Mouse (Mus musculus): ENCODE measurements around the gene Micu1.

Micu1 gene

DNA sequence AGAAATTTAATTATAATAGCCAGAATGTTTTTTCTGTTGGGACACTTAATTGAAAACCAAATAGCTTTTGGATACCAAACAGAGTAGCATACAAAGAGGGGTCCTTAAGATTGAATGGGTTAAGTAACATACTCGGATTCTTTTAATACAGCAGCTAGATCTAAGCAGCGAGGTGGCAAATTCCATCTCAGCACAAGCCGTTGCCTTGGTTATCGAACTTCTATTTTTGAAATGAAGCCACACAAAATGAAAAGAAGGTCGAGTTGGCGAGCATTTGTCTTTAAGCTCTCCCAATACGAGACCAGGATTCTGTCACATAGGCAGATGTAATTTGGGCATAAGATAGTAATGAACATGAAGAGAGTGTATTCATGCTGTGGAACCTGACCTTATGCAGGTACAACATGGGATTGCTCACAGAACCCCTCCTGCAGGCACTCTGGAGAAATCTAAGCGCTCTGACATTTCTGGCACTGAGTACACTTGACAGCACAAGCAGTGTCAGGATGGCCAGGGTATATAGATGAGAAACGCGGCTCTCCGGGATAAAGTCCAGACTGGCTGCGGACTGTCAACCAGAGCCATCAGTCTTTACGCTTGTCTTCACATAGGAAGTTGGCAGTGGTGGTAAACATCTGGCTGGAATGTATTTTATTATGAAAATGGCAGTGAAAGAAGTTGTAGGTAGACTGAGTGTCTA is 71.3 kb downstream of the Micu1 start:
- DNase-seq (ENCODE audit: low read depth in 2 of 2, low spot score in 2 of 2) = no peak

DNA sequence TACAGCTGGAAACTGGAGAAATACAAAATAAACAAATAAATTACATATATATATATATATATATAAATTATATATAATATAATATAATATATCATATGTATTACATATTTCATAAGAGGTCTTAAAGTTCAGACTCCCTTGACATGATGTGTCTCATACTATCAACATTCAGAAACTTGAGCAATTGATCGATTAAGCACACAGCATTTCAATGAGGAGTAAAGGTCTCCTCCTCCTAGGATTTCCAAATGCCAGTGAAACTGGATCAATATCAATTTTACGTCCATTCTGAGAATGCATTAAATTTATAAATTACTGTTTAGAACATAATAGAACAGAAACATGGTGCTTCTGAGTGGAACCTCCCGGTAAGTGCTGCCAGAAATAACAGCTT is 71.9 kb downstream of the Micu1 start:
- DNase-seq (ENCODE audit: low read depth in 2 of 2, low spot score in 2 of 2) = no peak

DNA sequence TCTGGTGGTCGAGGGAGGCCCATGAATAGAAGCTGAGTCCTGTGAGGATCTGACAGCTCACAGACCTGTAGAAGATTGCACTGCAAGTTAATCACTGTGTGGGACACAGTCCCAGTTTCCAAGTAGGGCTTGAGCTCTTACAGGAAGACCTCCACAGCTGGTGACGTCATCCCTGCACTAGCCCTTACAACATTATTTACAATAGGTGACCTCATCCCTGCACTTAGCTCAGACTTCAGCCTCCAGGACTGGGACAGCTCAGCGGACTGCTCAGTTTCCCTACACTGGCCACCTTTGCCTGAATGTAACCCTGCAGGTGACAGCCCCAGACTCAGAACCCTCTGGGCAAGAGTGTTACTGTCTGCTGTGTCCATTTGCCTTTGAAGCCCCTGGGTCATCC is 75.0 kb downstream of the Micu1 start:
- DNase-seq (ENCODE audit: low read depth in 2 of 2, low spot score in 2 of 2) = no peak

DNA sequence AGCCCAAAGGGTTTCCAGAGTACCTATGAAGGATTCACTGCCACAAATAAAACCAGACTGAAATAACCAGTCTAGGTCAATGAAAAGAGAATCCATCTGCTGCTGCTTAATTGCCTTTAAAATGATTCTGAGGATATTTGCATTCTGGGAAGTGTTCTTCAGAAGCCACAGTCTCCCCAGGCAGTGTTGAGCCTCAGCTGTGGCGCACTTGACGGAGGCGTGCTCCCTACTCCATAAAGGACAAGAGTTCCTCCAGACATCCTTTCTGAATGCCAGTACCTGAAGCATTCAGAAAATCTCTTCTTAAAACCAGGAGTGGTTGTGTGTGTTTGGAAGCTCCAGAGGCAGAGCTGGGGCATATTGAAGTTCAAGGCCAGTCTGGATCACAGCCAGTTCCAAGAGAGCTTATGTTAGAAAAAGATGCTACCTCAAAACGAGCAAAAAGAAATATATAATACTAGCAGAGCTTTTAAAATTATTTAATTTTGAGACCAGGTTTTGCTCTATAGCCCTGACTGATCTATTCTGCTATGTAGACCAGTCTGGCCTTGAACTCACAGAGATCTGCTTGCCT is 75.9 kb downstream of the Micu1 start:
- no peak for DNase-seq (ENCODE audit: low read depth in 2 of 2, low spot score in 2 of 2)

DNA sequence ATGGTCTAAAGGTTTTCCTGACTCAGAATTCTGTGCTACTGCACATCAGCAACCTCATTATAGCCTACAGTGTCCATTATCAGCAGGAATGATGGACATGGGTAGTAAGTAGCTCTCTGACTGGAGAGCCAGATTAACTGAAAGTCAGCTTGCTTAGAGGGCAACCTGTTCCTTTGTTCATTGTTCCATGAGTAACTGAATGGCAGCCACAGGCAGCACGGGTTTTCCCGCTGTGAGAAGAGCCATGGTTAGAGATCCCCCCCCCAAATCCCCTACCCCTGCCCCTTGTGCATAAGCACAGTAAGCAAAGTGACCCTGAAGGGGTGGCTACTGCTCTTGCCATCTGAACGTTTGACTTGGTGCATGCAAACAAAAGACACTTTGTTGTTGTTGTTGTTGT is 78.4 kb downstream of the Micu1 start:
- no peak for DNase-seq (ENCODE audit: low read depth in 2 of 2, low spot score in 2 of 2)

DNA sequence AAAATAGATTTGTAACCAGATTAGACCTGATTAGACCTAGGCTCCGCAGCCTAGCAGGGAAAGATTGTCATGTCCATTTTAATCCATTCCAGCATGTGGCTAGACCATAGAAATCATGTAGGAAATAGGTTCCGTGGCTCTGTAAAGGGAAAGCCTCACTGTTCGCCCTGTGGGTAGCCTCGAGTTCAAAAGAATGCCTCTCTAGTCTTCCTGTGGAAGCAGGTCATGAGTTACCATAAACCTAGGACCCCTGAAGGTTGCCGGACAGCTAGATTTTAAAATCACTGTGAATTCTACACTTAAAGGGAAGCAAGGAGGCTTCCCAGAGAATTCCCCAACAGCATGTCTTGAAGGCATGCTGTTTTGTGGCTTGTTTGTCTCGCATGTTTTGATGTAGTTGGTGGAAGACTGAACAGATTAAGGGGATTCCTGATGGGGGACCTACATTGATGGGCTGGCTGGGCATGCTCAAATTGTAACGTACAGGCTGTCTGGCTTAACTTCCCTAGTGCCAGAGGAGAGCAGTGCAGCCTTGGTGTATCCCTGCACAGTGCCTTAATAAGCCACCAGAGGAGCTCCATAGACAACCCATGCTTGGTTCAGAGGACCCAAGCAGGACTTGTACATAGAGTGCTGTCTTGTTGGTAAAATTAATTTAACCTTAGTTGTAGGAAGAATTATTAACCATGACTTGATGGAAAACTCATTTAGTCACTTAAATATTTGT is 79.1 kb downstream of the Micu1 start:
- no peak for DNase-seq (ENCODE audit: low read depth in 2 of 2, low spot score in 2 of 2)

DNA sequence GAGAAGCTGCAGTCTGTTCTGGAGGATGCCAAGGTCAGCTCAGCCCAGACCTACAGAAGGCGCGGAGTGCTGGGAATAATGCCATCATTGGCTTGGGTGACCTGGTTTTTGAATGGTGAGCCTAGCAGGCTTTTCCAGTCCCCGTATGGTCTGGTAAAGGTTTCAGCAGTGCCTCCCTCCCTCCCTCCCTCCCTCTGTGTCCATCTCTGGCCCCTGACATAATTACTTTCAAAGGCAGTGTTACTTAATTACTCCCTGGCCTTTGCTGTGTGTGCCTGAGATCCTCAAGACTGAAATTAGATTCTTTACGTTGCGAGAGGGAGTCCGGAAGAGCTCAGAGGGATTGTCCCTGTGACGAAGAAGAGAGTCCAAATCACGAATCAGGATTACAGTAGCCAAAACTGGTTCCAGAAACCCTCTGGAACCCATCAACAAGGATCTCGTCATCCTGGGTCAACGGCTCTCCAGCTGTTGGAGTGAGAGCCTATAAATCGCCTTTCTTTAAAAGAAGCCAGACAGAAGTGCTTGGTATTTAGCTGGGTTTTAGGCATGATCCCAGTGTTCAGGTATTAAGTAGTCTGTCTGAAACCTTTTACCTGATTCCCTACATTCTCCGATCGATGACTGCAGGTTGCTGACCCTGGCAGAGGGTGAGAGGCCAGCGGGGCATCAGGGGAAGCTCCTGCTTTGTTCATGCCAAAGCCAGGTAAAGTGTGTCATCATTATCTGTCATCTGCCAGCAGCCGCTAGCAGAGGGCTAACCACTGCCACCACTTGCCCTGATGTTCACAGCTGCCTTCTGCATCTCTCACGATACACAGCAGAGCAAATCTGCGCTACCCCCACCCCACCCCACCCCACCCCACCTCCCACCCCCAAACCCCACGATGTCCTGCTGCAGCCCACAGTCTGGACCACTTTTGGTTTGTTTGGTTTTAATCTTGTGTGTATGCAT is 82.7 kb downstream of the Micu1 start:
- no peak for DNase-seq (ENCODE audit: low read depth in 2 of 2, low spot score in 2 of 2)

DNA sequence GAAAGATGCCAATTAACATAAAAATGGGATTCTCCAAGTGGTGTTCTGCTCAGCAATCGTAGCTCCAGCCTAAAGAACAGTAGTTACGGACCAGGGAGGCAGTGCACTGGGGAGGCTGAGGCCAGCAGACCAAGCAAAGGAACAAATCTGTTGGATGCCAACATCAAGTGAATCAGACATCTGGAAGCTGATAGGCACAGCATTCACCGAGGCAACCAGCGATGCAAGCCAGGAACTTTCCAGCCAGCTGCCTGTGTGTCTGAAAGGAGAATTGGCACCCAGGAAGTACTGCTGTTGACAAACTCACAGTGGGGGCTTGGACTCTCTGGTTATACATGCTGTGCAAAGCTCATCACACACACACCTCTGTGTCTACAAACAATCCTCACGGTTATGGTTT is 84.0 kb downstream of the Micu1 start:
- DNase-seq (ENCODE audit: low read depth in 2 of 2, low spot score in 2 of 2) = no peak

DNA sequence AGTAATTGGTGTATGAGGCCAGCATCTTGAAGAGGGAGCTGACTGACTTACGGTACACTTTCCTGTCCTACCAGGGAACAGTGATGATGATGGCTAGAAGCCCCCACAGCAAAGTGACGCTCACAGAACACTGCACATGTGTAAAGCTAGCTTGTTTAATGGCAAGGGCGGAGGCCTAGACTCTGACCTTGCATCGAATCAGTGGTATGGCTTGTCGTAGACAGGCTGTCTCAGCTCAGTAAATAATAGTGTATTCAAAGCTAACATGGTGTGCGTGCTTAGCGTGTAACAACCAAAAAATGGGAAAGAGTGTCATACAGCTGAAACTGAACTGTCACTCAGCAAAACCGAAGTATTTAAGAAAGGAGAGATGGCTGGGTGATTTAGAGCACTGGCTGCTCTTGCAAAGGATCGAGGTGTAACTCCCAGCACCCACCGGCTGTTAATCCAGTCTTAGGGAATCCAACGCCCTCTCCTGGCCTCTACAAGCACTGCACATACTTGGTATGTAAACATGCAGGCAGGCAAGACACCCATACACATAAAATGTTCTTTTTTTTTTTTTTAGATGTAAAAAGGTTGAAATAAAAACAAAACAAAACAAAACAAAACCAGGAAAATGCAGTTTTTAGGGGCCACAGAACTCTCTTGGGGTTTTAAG is 85.0 kb downstream of the Micu1 start:
- no peak for DNase-seq (ENCODE audit: low read depth in 2 of 2, low spot score in 2 of 2)

DNA sequence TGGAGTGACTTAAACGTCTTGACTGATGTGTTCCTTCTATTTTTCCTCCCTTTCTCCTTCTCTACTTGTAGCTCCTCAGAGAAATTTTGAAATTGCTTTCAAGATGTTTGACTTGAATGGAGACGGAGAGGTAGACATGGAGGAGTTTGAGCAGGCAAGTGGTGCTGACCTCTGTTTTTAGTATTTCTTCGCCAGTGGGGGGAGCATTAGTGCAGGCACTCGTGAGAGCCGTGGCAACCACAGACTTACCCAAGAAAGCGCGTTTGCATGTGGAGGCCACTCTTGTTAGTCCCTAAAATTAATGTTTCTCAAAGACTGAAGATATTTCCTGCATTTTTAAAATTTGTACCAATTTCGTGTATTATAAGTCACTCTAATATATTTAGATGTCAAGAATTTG is 85.6 kb downstream of the Micu1 start:
- no peak for DNase-seq (ENCODE audit: low read depth in 2 of 2, low spot score in 2 of 2)

DNA sequence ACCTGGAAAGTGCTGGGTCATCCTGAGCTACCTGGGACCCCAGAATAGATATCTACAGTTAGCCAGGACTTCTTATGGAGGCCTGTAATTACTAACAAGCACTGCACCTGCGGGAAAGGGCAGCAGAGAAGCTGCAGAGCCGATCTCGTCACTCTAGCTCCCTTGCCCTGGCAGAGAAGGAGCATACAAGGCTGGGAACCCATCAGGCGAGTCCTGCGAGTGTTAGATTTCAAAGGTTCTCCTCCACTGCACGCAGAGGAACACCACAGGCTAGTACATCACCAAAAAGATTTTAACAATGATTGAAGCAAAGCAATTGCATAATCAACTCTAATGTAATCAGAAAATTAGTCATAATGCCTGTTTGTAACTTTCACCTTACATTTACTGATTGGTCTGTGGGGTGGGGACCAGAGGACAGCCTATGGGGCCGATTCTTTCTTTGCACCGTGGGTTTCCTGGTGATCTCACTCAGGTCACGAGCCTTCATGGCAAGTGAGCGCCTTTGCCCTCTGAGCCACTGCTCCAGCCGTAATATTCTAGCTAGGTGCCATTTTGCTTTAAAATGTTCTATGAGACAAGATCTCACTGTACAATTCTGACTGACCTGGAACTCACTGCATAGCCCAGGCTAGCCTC is 88.1 kb downstream of the Micu1 start:
- no peak for DNase-seq (ENCODE audit: low read depth in 2 of 2, low spot score in 2 of 2)

DNA sequence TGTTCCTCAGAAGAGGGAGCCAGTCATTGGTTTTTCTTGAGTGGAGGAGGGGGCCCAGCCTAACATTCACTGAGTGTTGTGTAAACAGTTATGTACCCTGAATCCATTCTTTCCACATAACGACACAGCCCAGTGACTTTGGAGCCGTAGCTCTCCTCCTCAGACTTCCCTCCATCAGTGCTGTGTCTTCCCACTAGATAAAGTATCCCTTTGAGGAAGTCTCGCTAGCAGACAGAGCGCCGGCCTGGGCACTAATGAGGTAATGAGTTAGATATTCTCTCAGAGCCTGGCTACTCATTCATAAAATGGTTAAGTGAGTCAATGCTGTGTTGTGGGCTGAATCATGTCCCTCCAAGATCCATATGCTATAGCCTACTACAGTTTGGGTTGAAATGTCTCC is 89.6 kb downstream of the Micu1 start:
- DNase-seq (ENCODE audit: low read depth in 2 of 2, low spot score in 2 of 2) = no peak

DNA sequence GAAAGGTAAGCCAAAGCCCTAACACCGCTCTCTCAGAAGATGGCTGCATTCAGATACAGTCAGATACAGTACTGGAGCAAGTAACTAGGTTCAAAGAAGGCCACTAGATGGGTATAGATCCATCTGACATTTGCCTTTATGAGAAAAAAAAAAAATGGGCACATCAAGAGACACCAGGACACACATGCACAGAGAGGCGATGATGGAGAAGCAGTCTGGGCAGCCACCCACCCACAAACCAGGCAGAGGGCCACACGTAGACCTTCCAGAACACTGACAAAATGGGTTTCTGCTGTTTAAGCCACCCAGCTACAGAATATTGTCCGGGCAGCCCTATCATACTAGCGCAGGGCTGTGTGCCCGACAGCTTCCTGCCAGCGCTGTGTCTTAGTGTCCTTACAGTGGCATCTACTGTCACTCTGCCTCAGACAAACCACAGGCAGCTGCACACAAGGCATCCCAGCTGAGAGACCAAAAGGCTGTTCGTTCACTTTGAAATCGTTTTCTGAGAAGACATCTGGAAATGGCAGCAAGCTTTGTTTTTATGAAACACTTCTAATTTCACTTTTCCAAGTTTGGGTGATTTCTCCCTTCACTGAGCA is 90.4 kb downstream of the Micu1 start:
- no peak for DNase-seq (ENCODE audit: low read depth in 2 of 2, low spot score in 2 of 2)

DNA sequence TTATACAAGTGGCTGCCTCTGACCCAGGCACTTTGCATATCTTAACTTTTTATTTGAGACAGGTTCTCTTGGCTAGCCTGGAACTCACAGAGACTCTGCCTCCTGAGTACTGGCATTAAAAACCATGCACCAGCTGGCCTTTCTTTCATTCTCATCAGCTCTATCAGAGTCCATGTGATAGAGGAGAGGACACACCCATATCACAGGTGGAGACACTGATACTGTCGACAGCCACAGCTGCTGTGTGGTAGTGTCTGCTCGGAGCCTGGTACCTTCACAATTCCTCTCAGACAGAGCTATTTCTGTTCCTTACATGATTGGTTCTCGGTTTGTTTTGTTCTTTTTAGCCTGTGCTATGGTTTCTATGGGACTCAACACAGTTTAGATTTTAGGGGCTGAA is 91.2 kb downstream of the Micu1 start:
- DNase-seq (ENCODE audit: low read depth in 2 of 2, low spot score in 2 of 2) = no peak

DNA sequence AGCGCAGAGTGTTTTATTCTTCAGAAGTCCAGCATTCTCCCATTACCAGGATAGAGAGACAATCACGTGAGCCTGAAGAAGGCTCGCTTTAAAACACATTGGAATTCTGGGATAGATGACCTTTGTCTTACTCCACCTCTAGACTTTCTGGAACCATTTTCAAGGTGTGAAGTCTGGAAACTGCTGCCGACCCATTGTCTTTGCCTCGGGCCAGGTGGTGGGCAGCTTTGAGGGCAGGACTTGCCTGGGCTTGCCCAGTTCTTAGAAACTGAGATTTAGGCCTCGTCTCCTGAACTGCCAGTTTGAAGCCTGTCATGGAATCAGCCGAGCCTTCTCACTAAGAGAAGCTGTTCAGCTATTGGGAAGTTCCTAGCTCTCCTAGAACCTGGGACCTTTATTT is 92.8 kb downstream of the Micu1 start:
- no peak for DNase-seq (ENCODE audit: low read depth in 2 of 2, low spot score in 2 of 2)

DNA sequence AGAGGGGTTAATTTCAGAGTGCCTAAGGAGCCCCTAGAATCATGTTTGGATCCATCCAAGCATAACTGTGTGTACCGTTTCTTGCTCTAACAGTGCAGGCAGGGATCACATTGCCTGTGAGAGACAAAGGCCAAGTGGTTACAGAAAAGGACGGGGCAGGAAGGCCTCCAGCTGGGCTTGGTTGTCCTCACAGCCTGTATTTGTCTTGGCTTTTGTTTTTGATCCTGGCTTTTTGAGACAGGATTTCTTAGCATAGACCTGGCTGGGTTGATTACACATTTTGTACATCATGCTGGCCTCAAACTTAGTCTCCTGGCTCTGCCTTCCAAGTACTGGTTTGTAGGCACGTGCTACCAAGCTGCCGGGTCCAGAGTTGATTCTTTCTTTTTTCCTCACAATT is 93.6 kb downstream of the Micu1 start:
- no peak for DNase-seq (ENCODE audit: low read depth in 2 of 2, low spot score in 2 of 2)

DNA sequence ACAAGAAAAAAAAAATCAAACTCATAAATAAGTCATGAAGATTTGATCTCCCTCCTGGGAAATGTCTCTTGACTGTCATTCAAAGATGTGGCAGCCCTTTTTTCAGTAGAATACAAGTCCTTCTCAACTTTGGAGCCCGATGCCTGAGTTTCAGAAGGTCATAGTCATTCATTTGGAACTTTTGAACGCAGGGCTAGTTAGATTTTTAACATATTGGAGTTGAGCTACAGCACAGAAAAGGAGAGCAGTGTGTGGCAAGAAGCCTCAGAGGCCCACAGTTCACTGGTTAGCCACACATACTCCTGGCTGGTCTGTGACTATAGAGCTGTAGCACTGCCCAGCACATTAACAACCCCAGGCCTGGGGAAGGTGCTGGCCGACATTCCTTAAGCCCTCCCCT is 96.1 kb downstream of the Micu1 start:
- DNase-seq (ENCODE audit: low read depth in 2 of 2, low spot score in 2 of 2) = no peak

DNA sequence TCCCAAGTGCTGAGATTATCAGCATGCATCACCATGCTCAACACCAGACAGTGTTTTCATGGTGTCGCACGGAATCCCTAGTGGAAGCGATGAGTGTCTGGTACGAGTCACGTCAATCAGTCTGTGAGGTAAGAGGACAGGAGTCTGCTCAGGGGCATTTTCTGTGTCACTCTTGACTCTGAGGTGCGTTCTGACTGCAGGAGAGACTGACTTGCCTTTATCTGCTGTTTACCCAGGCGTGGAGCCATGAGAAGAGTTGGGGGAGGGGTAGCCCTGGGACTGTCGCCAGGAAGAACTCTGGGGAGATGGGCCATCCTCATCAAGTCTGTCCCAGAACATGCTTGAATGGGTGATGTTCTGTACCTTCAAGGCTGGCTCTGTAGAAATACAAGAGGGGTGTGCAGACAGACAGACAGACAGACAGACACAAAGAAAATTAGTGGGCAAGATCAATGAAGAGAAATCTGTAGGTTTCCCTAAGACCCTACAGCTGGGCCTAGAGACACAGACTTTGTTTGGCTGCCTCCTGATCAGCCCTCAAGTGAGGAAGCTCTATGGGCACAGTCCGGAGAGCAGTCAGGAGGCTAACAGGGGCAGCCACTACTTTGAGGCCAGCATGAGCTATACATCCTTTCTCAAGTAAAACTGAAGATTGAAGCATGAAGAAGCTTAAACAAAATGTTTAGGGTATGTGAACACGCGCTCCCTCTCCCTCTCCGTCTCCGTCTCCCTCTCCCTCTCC is 97.2 kb downstream of the Micu1 start:
- no peak for DNase-seq (ENCODE audit: low read depth in 2 of 2, low spot score in 2 of 2)

DNA sequence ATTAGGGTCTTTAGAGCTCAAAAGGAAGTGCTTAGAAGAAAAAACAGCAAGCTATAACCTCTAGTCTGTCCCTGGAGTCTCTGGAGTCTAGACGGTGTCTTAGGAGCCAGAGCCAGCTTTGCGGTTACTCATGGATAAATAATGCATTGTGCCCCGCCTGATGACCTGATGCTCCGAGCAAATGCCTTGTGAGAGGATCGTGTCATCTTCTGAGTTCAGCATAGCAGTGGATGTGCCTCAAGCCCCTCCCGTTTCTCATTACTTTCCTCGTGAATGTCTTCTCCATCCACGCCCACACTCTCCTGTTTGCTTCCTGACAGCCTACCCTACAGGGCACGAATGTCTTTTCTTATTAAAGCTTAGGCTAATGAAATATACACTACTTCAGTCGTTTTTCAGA is 97.9 kb downstream of the Micu1 start:
- DNase-seq (ENCODE audit: low read depth in 2 of 2, low spot score in 2 of 2) = no peak
